Mouse (Mus musculus) adrenal gland, postnatal 36 days (tissue): ENCODE results near the gene Mb21d2. TPM values are rescaled to one million over a fixed set of nuclear protein-coding genes. Genes with fewer than 3 reads are reported as not detected.

Experiments
- DNase-seq, 2 experiments: peaks; one replicate each; pipeline ENCODE4 v3.0.0; 2021; ENCODE audit warnings: mixed read lengths in 1 of 2
- total RNA-seq, 2 experiments: library from RNA; stranded (reverse); gene quantifications; 2 replicates each; pipeline ENCODE4 v1.2.3; 2021

Mb21d2 gene
- total RNA-seq, 2 experiments from 2014 or later: 12.2 to 14.4 TPM

GRCm38 (mm10) chr16:28902620-28903565, 26.6 kb downstream of the Mb21d2 start:
- peak; percentile 73 to 82 for DNase-seq

GRCm38 (mm10) chr16:28899161-28899540, 30.3 kb downstream of the Mb21d2 start:
- no peak for DNase-seq

GRCm38 (mm10) chr16:28898509-28899160, 30.8 kb downstream of the Mb21d2 start:
- DNase-seq: no peak

- DNase-seq: no peak
Measured at GRCm38 (mm10) chr16:28896571-28896970, 32.9 kb downstream of the Mb21d2 start.

- no peak for DNase-seq
Measured at GRCm38 (mm10) chr16:28894872-28895271, 34.6 kb downstream of the Mb21d2 start.

GRCm38 (mm10) chr16:28893266-28893665, 36.2 kb downstream of the Mb21d2 start:
- no peak for DNase-seq

GRCm38 (mm10) chr16:28886201-28886745, 43.2 kb downstream of the Mb21d2 start:
- DNase-seq: peak in 1 of 2 experiments; percentile 27

GRCm38 (mm10) chr16:28885474-28885873, 44.0 kb downstream of the Mb21d2 start:
- DNase-seq: no peak

- no peak for DNase-seq
Measured at GRCm38 (mm10) chr16:28884661-28885060, 44.8 kb downstream of the Mb21d2 start.

GRCm38 (mm10) chr16:28883649-28884048, 45.8 kb downstream of the Mb21d2 start:
- no peak for DNase-seq

GRCm38 (mm10) chr16:28882687-28883428, 46.6 kb downstream of the Mb21d2 start:
- DNase-seq: peak; percentile 24 to 46

GRCm38 (mm10) chr16:28881787-28882186, 47.7 kb downstream of the Mb21d2 start:
- no peak for DNase-seq

- DNase-seq: peak; percentile 86
Measured at GRCm38 (mm10) chr16:28880756-28881155, 48.7 kb downstream of the Mb21d2 start.

- DNase-seq: peak; percentile 17 to 42
Measured at GRCm38 (mm10) chr16:28880307-28880681, 49.2 kb downstream of the Mb21d2 start.

- DNase-seq: no peak
Measured at GRCm38 (mm10) chr16:28879636-28880306, 49.7 kb downstream of the Mb21d2 start.

- DNase-seq: no peak
Measured at GRCm38 (mm10) chr16:28877162-28877662, 52.3 kb downstream of the Mb21d2 start.

- DNase-seq: no peak
Measured at GRCm38 (mm10) chr16:28873404-28873895, 56.0 kb downstream of the Mb21d2 start.

GRCm38 (mm10) chr16:28870860-28871259, 58.6 kb downstream of the Mb21d2 start:
- no peak for DNase-seq

GRCm38 (mm10) chr16:28870456-28870855, 59.0 kb downstream of the Mb21d2 start:
- DNase-seq: peak in 1 of 2 experiments; percentile 60

- no peak for DNase-seq
Measured at GRCm38 (mm10) chr16:28868864-28869263, 60.6 kb downstream of the Mb21d2 start.
